Mouse (Mus musculus): ENCODE measurements around the gene Vav3. TPM values are rescaled to one million over a fixed set of nuclear protein-coding genes. Genes with fewer than 3 reads are reported as not detected.
A peak's percentile ranks its signal among the peaks of the same experiment; 100 is the strongest.
"Not testable (repeated sequence)": the region's sequence is repeated elsewhere in the genome, so short reads cannot be mapped to it uniquely, and the experiment has no call there.

Gene Vav3
- polyA plus RNA-seq, 1 experiment from 2014 or later: 9.7 TPM

GRCm38 (mm10) chr3:109431285-109431684, 90.8 kb downstream of the Vav3 start:
- no peak overlapping the region for H3K4me2 ChIP-seq
- H3K27ac ChIP-seq (ENCODE audit: low read depth): no peak overlapping the region
- ATAC-seq (ENCODE audit: insufficient read depth) (no peak; the same call in 1 of the 2 replicates), DNase-seq (peak; percentile 22)
- no peak for TF ChIP-seq CTCF (IDR thresholded peaks at IDR 0.05; ENCODE audit: low read depth)
- H3K36me3 ChIP-seq (ENCODE audit: insufficient read depth): no peaks in the 10 kb centered on the region
- H3K4me3 ChIP-seq (ENCODE audit: low read depth, low read length): no peak overlapping the region
- no peaks in the 10 kb centered on the region for H3K9me3 ChIP-seq (ENCODE audit: low read depth, low read length)
- no peaks in the 10 kb centered on the region for H3K27me3 ChIP-seq (ENCODE audit: insufficient read depth, low read length)
- no peak overlapping the region for H3K9ac ChIP-seq
- no peaks in the 10 kb centered on the region for H3K4me1 ChIP-seq (ENCODE audit: insufficient read depth)
- WGBS: 59% methylated on average over 1 of the region's 1 CpGs

- no peaks in the 10 kb centered on the region for H3K36me3 ChIP-seq (ENCODE audit: insufficient read depth)
- no peaks in the 10 kb centered on the region for H3K4me1 ChIP-seq (ENCODE audit: insufficient read depth)
- no peaks in the 10 kb centered on the region for H3K9me3 ChIP-seq (ENCODE audit: low read depth, low read length)
- DNase-seq (no peak), ATAC-seq (ENCODE audit: insufficient read depth) (no peak)
- no peak overlapping the region for H3K4me2 ChIP-seq
- H3K9ac ChIP-seq: no peak overlapping the region
- H3K4me3 ChIP-seq (ENCODE audit: low read depth, low read length): no peak overlapping the region
- no peak overlapping the region for H3K27ac ChIP-seq (ENCODE audit: low read depth)
- no peaks in the 10 kb centered on the region for H3K27me3 ChIP-seq (ENCODE audit: insufficient read depth, low read length)
- TF ChIP-seq CTCF (IDR thresholded peaks at IDR 0.05; ENCODE audit: low read depth): no peak
- WGBS: 80% methylated on average over 2 of the region's 2 CpGs
Observed at GRCm38 (mm10) chr3:109438552-109438951, 98.1 kb downstream of the Vav3 start.

GRCm38 (mm10) chr3:109439253-109439652, 98.8 kb downstream of the Vav3 start:
- TF ChIP-seq CTCF (IDR thresholded peaks at IDR 0.05; ENCODE audit: low read depth): no peak
- no peaks in the 10 kb centered on the region for H3K4me1 ChIP-seq (ENCODE audit: insufficient read depth)
- H3K9me3 ChIP-seq (ENCODE audit: low read depth, low read length): no peaks in the 10 kb centered on the region
- no peak overlapping the region for H3K4me3 ChIP-seq (ENCODE audit: low read depth, low read length)
- H3K36me3 ChIP-seq (ENCODE audit: insufficient read depth): no peaks in the 10 kb centered on the region
- ATAC-seq (ENCODE audit: insufficient read depth) (no peak), DNase-seq (no peak)
- H3K9ac ChIP-seq: no peak overlapping the region
- no peaks in the 10 kb centered on the region for H3K27me3 ChIP-seq (ENCODE audit: insufficient read depth, low read length)
- no peak overlapping the region for H3K27ac ChIP-seq (ENCODE audit: low read depth)
- 75% methylated on average over 8 of the region's 8 CpGs for WGBS
- H3K4me2 ChIP-seq: no peak overlapping the region

- Histone ChIP-seq H3K4me1 (ENCODE audit: insufficient read depth) (no peaks in the 10 kb centered on the region), H3K4me3 (ENCODE audit: low read depth, low read length) (no peak overlapping the region), H3K9ac (no peak overlapping the region), H3K27me3 (ENCODE audit: insufficient read depth, low read length) (no peaks in the 10 kb centered on the region), H3K27ac (ENCODE audit: low read depth) (no peak overlapping the region), H3K36me3 (ENCODE audit: insufficient read depth) (no peaks in the 10 kb centered on the region), H3K9me3 (ENCODE audit: low read depth, low read length) (no peaks in the 10 kb centered on the region), H3K4me2 (no peak overlapping the region)
- ATAC-seq (ENCODE audit: insufficient read depth) (no peak), DNase-seq (no peak)
- TF ChIP-seq CTCF (IDR thresholded peaks at IDR 0.05; ENCODE audit: low read depth): no peak
- WGBS: 75% methylated on average over 6 of the region's 6 CpGs
Observed at GRCm38 (mm10) chr3:109440001-109440400, 99.5 kb downstream of the Vav3 start.

GRCm38 (mm10) chr3:109444077-109444476, 103.6 kb downstream of the Vav3 start:
- Histone ChIP-seq H3K9ac (no peak overlapping the region), H3K27me3 (ENCODE audit: insufficient read depth, low read length) (no peaks in the 10 kb centered on the region), H3K36me3 (ENCODE audit: insufficient read depth) (no peaks in the 10 kb centered on the region), H3K27ac (ENCODE audit: low read depth) (no peak overlapping the region), H3K4me3 (ENCODE audit: low read depth, low read length) (no peak overlapping the region), H3K9me3 (ENCODE audit: low read depth, low read length) (no peaks in the 10 kb centered on the region), H3K4me1 (ENCODE audit: insufficient read depth) (no peaks in the 10 kb centered on the region), H3K4me2 (no peak overlapping the region)
- WGBS: 75% methylated on average over 3 of the region's 3 CpGs
- ATAC-seq (ENCODE audit: insufficient read depth) (no peak), DNase-seq (no peak)
- no peak for TF ChIP-seq CTCF (IDR thresholded peaks at IDR 0.05; ENCODE audit: low read depth)

GRCm38 (mm10) chr3:109446903-109447302, 106.5 kb downstream of the Vav3 start:
- no peak for TF ChIP-seq CTCF (IDR thresholded peaks at IDR 0.05; ENCODE audit: low read depth)
- no peak overlapping the region for H3K4me3 ChIP-seq (ENCODE audit: low read depth, low read length)
- no peaks in the 10 kb centered on the region for H3K9me3 ChIP-seq (ENCODE audit: low read depth, low read length)
- ATAC-seq (ENCODE audit: insufficient read depth) (no peak), DNase-seq (no peak)
- H3K4me2 ChIP-seq: no peak overlapping the region
- no peak overlapping the region for H3K9ac ChIP-seq
- H3K27ac ChIP-seq (ENCODE audit: low read depth): no peak overlapping the region
- 57% methylated on average over 4 of the region's 4 CpGs for WGBS
- H3K27me3 ChIP-seq (ENCODE audit: insufficient read depth, low read length): no peaks in the 10 kb centered on the region
- H3K4me1 ChIP-seq (ENCODE audit: insufficient read depth): no peaks in the 10 kb centered on the region
- H3K36me3 ChIP-seq (ENCODE audit: insufficient read depth): no peaks in the 10 kb centered on the region

- not testable (repeated sequence) for H3K27me3 ChIP-seq (ENCODE audit: insufficient read depth, low read length); H3K9ac ChIP-seq; H3K27ac ChIP-seq (ENCODE audit: low read depth); ATAC-seq (ENCODE audit: insufficient read depth); H3K4me1 ChIP-seq (ENCODE audit: insufficient read depth); H3K36me3 ChIP-seq (ENCODE audit: insufficient read depth); H3K4me3 ChIP-seq (ENCODE audit: low read depth, low read length); H3K9me3 ChIP-seq (ENCODE audit: low read depth, low read length); DNase-seq; H3K4me2 ChIP-seq
- WGBS: 81% methylated on average over 5 of the region's 5 CpGs
Observed at GRCm38 (mm10) chr3:109448249-109448648, 107.8 kb downstream of the Vav3 start.

GRCm38 (mm10) chr3:109451966-109452365, 111.5 kb downstream of the Vav3 start:
- WGBS: 49% methylated on average over 2 of the region's 2 CpGs

More at GRCm38 (mm10) chr3:109451966-109452365, 111.5 kb downstream of the Vav3 start:
- DNase-seq: peak; percentile 33
- Histone ChIP-seq H3K27me3 (ENCODE audit: insufficient read depth, low read length) (no peaks in the 10 kb centered on the region), H3K27ac (ENCODE audit: low read depth) (no peak overlapping the region), H3K4me3 (ENCODE audit: low read depth, low read length) (no peak overlapping the region), H3K9me3 (ENCODE audit: low read depth, low read length) (no peaks in the 10 kb centered on the region), H3K36me3 (ENCODE audit: insufficient read depth) (no peaks in the 10 kb centered on the region), H3K9ac (no peak overlapping the region), H3K4me1 (ENCODE audit: insufficient read depth) (no peaks in the 10 kb centered on the region; the same call in 1 of the 2 replicates), H3K4me2 (no peak overlapping the region)
- ATAC-seq (ENCODE audit: insufficient read depth): no peak
- no peak for TF ChIP-seq CTCF (IDR thresholded peaks at IDR 0.05; ENCODE audit: low read depth)
